Mouse (Mus musculus): ENCODE data around the gene Slirp. TPM values are rescaled to one million over a fixed set of nuclear protein-coding genes. Genes with fewer than 3 reads are reported as not detected.

Slirp gene
- polyA plus RNA-seq (2015; fragmentation: Nextera tagmentation; extraction: Ambion mirVana): 226 and 238 TPM in 2 replicates

DNA sequence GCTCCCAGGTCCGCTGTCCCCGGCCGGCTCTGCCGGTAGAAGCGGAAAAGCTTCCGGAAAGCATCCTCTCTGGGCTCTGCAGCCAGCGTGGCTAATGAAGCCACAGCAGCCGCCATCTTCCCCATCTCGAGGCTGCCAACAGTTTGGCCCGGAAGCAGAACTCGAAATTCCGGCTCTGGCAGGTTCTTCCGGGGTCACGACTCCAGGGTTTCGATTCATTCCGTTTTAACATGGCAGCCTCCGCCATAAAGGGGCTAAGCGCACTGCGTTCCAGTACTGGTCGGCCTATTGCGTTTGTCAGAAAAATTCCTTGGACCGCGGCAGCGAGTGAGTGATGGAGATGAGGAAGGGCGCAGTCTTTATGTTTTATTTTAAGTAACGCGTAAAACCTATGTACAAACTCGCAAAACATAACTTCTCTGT lies at the start of gene Slirp, which contains the start of gene Alkbh1:
Slirp (plus strand) TSS at position 197 of the 423 bp plus-strand sequence.
Alkbh1 (minus strand) TSS at position 318 of the 423 bp plus-strand sequence.
- Histone ChIP-seq H3K27me3 (ENCODE audit: control insufficient read depth, insufficient read depth, low read length) (no peaks in the 10 kb centered on the region), H3K4me1 (replicated peaks; ENCODE audit: control insufficient read depth, insufficient read depth) (0 out of 2 replicates have a peak, but pooled peaks cover 3% of the 10 kb centered on the region), H3K4me2 (replicated peaks; ENCODE audit: low read depth) (peak within 1 kb of the TSS; percentile 62), H3K9me3 (ENCODE audit: control insufficient read depth, low read length) (no peaks in the 10 kb centered on the region), H3K36me3 (ENCODE audit: control insufficient read depth, insufficient read depth, low read length) (peaks cover 7% of the 10 kb centered on the region; the same call in 1 of the 2 replicates), H3K27ac (replicated peaks) (peak within 1 kb of the TSS; percentile 87), H3K9ac (ENCODE audit: low read length) (peak within 1 kb of the TSS; percentile 96), H3K4me3 (ENCODE audit: low read depth, low read length) (peak within 1 kb of the TSS; percentile 99)
- no peak for TF ChIP-seq EP300 (optimal IDR thresholded peaks at IDR 0.05)
- TF ChIP-seq CTCF (IDR thresholded peaks at IDR 0.05; ENCODE audit: low read depth): no peak
- under 1% methylated on average over 28 of the region's 28 CpGs for WGBS
- DNase-seq (ENCODE audit: low spot score): peak; percentile 92
- peak; percentile 94 for ATAC-seq (ENCODE audit: low FRiP score, low TSS enrichment)

GRCm38 (mm10) chr12:87394316-87394715 lies 49.4 kb upstream of the Slirp start:
- Histone ChIP-seq H3K9ac (ENCODE audit: low read length) (no peak overlapping the region), H3K4me2 (replicated peaks; ENCODE audit: low read depth) (no peak overlapping the region), H3K27ac (replicated peaks) (no peak overlapping the region), H3K27me3 (ENCODE audit: control insufficient read depth, insufficient read depth, low read length) (no peaks in the 10 kb centered on the region), H3K4me1 (replicated peaks; ENCODE audit: control insufficient read depth, insufficient read depth) (no peaks in the 10 kb centered on the region), H3K4me3 (ENCODE audit: low read depth, low read length) (no peak overlapping the region), H3K36me3 (ENCODE audit: control insufficient read depth, insufficient read depth, low read length) (no peaks in the 10 kb centered on the region), H3K9me3 (ENCODE audit: control insufficient read depth, low read length) (no peaks in the 10 kb centered on the region)
- TF ChIP-seq EP300 (optimal IDR thresholded peaks at IDR 0.05) (no peak), CTCF (IDR thresholded peaks at IDR 0.05; ENCODE audit: low read depth) (no peak)
- no peak for ATAC-seq (ENCODE audit: low FRiP score, low TSS enrichment)
- 88% methylated on average over 6 of the region's 6 CpGs for WGBS
- DNase-seq (ENCODE audit: low spot score): no peak

DNA sequence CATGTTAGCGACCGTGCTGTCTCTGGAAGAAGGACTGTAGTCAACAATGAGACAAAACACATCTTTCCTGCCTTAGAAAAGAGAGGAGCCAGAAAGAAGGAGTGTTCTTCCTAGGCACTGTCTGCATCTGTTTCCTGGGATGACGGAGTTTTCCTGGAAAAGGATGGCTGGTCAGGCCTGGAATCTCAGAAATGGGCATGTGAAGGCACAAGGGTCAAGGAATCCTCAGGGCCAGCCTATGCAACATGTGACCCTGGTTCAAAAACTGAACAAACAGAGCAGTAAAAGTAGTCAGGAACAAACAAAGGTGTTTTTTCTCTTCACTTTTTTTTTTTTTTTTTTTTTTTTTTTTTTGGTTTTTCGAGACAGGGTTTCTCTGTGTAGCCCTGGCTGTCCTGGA lies 46.6 kb upstream of the Slirp start:
- WGBS: 68% methylated on average over 4 of the region's 4 CpGs
- Histone ChIP-seq H3K9ac (ENCODE audit: low read length) (no peak overlapping the region), H3K4me1 (replicated peaks; ENCODE audit: control insufficient read depth, insufficient read depth) (no peaks in the 10 kb centered on the region), H3K4me3 (ENCODE audit: low read depth, low read length) (no peak overlapping the region), H3K27ac (replicated peaks) (no peak overlapping the region; the same call in 1 of the 2 replicates), H3K27me3 (ENCODE audit: control insufficient read depth, insufficient read depth, low read length) (no peaks in the 10 kb centered on the region), H3K4me2 (replicated peaks; ENCODE audit: low read depth) (no peak overlapping the region), H3K36me3 (ENCODE audit: control insufficient read depth, insufficient read depth, low read length) (no peaks in the 10 kb centered on the region), H3K9me3 (ENCODE audit: control insufficient read depth, low read length) (no peaks in the 10 kb centered on the region)
- DNase-seq (ENCODE audit: low spot score): no peak
- no peak for ATAC-seq (ENCODE audit: low FRiP score, low TSS enrichment)
- TF ChIP-seq CTCF (IDR thresholded peaks at IDR 0.05; ENCODE audit: low read depth) (no peak), EP300 (optimal IDR thresholded peaks at IDR 0.05) (no peak)

- no peak for TF ChIP-seq EP300 (optimal IDR thresholded peaks at IDR 0.05)
- no peak for TF ChIP-seq CTCF (IDR thresholded peaks at IDR 0.05; ENCODE audit: low read depth)
- H3K27me3 ChIP-seq (ENCODE audit: control insufficient read depth, insufficient read depth, low read length): no peaks in the 10 kb centered on the region
- H3K4me3 ChIP-seq (ENCODE audit: low read depth, low read length): no peak overlapping the region
- ATAC-seq (ENCODE audit: low FRiP score, low TSS enrichment) (no peak), DNase-seq (ENCODE audit: low spot score) (no peak)
- no peaks in the 10 kb centered on the region for H3K36me3 ChIP-seq (ENCODE audit: control insufficient read depth, insufficient read depth, low read length)
- no peak overlapping the region for H3K4me2 ChIP-seq (replicated peaks; ENCODE audit: low read depth)
- no peaks in the 10 kb centered on the region for H3K9me3 ChIP-seq (ENCODE audit: control insufficient read depth, low read length)
- H3K9ac ChIP-seq (ENCODE audit: low read length): no peak overlapping the region
- 64% methylated on average over 4 of the region's 4 CpGs for WGBS
- no peaks in the 10 kb centered on the region for H3K4me1 ChIP-seq (replicated peaks; ENCODE audit: control insufficient read depth, insufficient read depth)
- H3K27ac ChIP-seq (replicated peaks): peak overlapping the region; percentile 61
Observed at GRCm38 (mm10) chr12:87397811-87398417, 45.8 kb upstream of the Slirp start.

DNA sequence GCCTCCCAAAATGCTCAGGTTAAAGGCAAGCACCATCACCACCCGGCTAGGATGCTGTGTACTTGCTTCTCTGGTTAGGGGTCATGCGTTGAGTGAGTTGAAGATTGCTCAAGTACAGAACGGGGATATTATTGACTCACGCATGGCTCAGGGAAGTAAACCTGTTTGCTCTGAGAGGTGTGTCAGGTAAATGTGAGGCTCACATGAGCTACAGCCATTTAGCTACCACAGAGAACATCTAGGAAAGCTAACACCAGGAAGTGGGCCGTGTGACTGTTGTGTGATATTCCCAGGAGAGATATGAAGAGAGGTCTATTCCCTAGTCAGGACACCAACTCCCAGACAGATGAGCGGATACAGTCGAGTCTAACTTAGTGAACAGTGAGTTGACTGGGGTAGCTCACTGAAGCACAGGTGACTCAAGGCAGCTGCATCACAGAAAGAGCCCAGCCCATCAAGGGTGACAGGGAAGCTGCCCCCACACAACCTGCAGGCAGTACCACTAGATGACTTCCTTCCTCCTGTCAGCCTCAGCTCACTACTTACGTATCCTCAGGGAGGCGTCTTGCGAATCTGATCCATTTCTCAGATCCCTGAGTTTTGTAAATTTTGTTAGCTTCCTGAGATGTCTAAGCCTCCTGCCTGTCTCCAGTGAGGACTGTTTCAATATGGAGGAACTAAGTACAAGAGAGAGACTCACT lies 44.4 kb upstream of the Slirp start:
- peak overlapping the region; percentile 84 for H3K27ac ChIP-seq (replicated peaks)
- WGBS: 62% methylated on average over 10 of the region's 10 CpGs

GRCm38 (mm10) chr12:87401883-87402282 lies 41.8 kb upstream of the Slirp start:
- DNase-seq (ENCODE audit: low spot score): no peak
- Histone ChIP-seq H3K4me2 (replicated peaks; ENCODE audit: low read depth) (no peak overlapping the region), H3K27me3 (ENCODE audit: control insufficient read depth, insufficient read depth, low read length) (no peaks in the 10 kb centered on the region), H3K4me3 (ENCODE audit: low read depth, low read length) (no peak overlapping the region), H3K9ac (ENCODE audit: low read length) (no peak overlapping the region), H3K36me3 (ENCODE audit: control insufficient read depth, insufficient read depth, low read length) (no peaks in the 10 kb centered on the region), H3K4me1 (replicated peaks; ENCODE audit: control insufficient read depth, insufficient read depth) (no peaks in the 10 kb centered on the region), H3K9me3 (ENCODE audit: control insufficient read depth, low read length) (no peaks in the 10 kb centered on the region), H3K27ac (replicated peaks) (no peak overlapping the region)
- no peak for TF ChIP-seq EP300 (optimal IDR thresholded peaks at IDR 0.05)
- TF ChIP-seq CTCF (IDR thresholded peaks at IDR 0.05; ENCODE audit: low read depth): no peak
- no peak for ATAC-seq (ENCODE audit: low FRiP score, low TSS enrichment)
- WGBS: 50% methylated on average over 6 of the region's 6 CpGs

More for the DNA sequence above, 44.4 kb upstream of the Slirp start:
- no peaks in the 10 kb centered on the region for H3K9me3 ChIP-seq (ENCODE audit: control insufficient read depth, low read length)
- H3K9ac ChIP-seq (ENCODE audit: low read length): peak overlapping the region; percentile 18; the same call in 1 of the 2 replicates
- DNase-seq (ENCODE audit: low spot score) (peak; percentile 61), ATAC-seq (ENCODE audit: low FRiP score, low TSS enrichment) (peak; percentile 94)
- no peak overlapping the region for H3K4me3 ChIP-seq (ENCODE audit: low read depth, low read length)
- TF ChIP-seq CTCF (IDR thresholded peaks at IDR 0.05; ENCODE audit: low read depth) (no peak), EP300 (optimal IDR thresholded peaks at IDR 0.05) (no peak)
- no peaks in the 10 kb centered on the region for H3K27me3 ChIP-seq (ENCODE audit: control insufficient read depth, insufficient read depth, low read length)
- no peak overlapping the region for H3K4me2 ChIP-seq (replicated peaks; ENCODE audit: low read depth)
- no peaks in the 10 kb centered on the region for H3K4me1 ChIP-seq (replicated peaks; ENCODE audit: control insufficient read depth, insufficient read depth)
- no peaks in the 10 kb centered on the region for H3K36me3 ChIP-seq (ENCODE audit: control insufficient read depth, insufficient read depth, low read length)
